Mouse (Mus musculus): ENCODE measurements around the gene Mrnip. TPM values are rescaled to one million over a fixed set of nuclear protein-coding genes. Genes with fewer than 3 reads are reported as not detected.

Mrnip gene
- total RNA-seq, 2 experiments from 2014 or later, result 5.0 to 5.4 TPM

DNA sequence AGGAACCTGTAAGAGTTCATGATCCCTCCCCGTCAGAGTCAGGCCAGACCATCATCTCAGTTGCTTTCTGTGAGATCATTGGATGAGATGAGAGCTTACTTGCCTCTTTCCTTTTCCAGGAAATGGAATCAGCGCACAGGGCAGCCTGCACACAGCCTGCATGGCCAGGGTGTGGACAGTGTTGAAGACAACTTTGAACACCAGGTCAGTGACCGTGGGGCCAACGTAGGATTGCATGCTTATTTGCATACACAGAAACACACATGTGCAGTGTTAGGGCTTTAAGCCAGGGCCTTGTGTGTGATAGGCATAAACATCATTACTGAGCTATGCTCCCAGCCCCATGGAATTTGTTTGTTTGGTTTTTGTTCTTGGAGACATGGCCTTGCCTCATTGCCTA is 23.3 kb downstream of the Mrnip start:
- DNase-seq, result no peak
- intact Hi-C loops (cut with DNase I; ENCODE audit: low total_unique reads), result no loop called here

DNA sequence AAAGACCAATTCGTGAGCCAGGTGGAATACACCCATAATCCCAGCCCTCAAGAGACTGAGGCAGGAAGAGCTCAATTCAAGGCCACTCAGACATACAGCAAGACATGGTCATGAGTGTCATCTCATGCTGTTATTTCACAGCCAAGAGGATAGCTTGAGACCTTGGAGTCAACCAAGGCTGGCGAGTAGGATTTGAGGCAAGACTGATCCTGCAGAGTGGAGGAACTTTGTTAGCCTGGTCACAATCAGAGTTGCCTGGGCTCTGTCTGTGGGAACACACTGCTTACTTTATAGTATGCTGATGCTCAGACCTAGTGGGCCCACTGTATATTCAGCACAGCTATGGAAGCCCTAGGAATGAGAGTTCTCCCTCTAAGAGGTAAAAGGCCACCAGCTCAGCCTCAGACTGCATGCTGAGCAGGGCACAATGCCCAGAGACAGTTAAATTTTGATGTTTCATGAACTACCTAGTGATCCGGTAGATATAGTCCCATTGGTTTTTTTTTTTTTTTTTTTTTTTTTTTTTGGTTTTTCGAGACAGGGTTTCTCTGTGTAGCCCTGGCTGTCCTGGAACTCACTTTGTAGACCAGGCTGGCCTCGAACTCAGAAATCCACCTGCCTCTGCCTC is 24.1 kb downstream of the Mrnip start:
- intact Hi-C loops (cut with DNase I; ENCODE audit: low total_unique reads), result no loop called here

DNA sequence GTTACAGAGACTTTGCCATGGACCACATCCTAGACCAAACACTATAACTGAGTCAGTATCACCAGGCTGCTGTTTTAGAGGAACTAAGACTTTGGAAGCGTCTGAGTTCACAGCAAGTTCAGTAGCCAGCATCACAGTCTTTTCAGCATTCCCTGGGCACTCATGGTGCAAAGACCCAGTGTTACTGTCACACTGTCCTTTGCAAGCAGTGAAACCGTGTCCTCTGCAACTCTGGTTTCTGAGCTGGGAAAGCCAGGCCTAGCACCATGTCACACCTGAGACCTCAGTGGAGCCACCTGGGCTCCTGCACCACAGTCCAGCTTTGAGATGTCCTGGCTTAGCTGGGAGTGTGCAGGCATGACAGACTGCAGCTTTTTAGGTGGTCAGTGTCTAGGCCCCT is 24.7 kb downstream of the Mrnip start:
- intact Hi-C loops (cut with DNase I; ENCODE audit: low total_unique reads), result no loop called here
- DNase-seq, result no peak

More for the DNA sequence above, 24.1 kb downstream of the Mrnip start:
- no peak for DNase-seq

DNA sequence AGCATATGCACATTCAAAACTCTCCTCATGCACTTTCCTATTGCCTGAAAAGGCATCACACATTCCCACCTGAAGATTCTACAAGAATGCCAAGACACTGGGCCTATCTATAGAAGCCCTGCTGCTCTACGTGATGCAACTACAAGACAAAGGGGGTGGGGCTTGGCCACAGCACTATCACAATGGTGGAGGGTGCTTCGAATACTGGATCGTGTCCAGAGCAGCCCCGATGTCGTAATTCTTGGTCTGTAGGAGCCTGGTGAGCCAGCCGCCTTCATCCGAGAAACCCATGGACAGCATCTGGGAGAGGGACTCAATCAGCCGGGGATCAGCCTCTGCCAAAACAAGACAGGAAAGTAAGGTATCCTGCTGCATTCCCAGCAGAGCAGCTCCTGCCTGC is 26.4 kb downstream of the Mrnip start:
- intact Hi-C loops (cut with DNase I; ENCODE audit: low total_unique reads), result no loop called here
- DNase-seq, result no peak

DNA sequence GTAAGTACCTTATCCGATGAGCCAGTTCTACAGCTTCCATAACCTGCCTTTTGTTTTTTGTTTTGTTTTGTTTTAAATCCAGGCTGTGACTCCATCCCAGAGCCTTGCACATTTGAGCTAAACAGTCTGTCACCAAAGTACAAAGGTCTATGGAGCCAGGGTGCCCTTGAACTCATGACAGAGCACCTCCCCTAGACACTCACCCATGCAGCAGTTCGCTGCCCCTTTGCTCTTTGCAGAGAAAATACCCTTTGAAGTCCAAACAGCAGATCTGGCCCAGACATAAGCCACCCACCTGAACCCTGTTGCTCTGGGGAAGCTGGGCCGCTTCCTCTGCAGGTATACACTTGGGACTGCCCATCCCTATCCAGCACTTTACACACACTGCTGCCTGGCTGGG is 27.3 kb downstream of the Mrnip start:
- intact Hi-C loops (cut with DNase I; ENCODE audit: low total_unique reads), result no loop called here
- no peak for DNase-seq

DNA sequence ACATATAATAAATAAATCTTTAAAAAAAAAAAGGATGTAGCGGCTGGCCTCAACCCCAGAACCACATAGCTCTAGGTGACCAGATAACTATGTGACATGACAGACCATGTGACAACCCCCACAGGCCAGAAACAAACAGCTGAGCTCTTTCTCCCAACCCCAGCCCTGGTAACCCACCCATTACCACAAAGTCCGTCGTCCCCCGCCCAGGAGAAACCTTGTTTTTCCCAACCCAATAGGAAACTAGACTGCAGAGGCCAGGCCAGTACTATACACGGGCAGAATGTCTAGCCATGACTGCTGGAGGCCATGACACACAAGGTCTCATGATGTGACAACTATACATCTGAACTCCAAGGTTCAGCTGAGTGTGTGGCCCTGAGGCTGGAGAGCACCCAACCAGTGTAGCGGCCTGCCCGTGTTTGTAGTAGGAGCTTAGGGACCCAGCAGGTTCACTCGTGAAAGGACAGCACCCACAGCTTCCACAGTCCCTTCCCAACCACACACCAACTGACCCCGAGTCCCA is 29.1 kb downstream of the Mrnip start:
- no peak for DNase-seq
- intact Hi-C loops (cut with DNase I; ENCODE audit: low total_unique reads), result no loop called here

DNA sequence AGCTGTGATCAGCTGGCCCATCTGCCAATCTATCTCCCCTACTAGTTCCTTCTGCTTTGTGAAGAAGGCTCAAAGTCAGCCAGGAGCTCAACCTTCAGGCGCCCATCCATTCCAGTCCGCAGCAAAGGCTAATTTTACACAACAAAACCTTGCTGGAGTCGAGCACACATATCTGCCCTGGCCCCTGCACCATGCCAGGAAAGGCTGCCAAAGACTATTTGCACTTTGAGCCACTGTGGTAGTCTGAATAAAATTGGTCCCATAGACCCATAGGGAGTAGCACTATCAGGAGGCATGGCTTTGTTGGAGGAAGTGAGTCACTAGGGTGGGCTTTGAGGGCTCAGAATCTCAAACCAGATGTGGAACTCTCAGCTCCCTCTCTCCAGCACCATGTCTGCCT is 31.2 kb downstream of the Mrnip start:
- DNase-seq, result no peak
- intact Hi-C loops (cut with DNase I; ENCODE audit: low total_unique reads), result no loop called here

DNA sequence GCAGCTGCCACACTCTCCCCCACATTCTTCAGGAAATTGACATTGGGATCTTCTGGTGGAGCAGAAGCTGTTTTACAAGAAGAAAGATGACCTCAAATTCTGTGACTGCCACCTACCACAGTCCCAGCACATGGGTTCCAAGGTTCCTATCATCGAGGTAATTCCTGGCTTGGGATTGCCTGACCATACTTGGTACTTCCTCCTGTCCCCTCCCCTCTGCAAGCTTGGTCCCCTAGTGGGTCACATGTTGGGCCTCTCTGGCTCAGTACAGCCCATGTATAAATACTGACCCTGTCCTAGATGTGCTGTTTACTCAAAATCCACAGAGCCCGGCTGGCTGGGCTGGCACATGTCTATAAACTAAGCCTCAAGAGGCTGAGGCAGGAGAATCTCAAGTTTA is 31.8 kb downstream of the Mrnip start:
- DNase-seq, result no peak
- intact Hi-C loops (cut with DNase I; ENCODE audit: low total_unique reads), result no loop called here

DNA sequence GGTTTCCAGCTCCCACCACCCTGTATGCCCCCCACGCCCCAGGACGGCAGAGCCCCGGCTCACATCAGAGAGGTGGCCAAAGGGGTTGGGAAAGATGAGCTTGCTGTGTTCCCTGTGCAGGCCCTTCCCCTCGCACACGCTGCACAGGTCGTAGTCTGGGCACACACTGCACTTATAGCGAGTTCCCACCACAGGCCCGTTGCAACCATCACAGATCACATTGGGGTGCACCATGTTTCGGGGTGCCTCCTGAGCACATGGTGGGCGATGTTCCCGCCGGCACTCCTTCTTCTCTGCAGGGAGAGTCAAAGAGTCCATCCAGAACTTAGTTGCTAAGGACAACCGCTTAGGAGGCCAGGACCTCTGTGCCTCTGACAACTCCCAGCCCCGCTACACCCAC is 33.1 kb downstream of the Mrnip start:
- intact Hi-C loops (cut with DNase I; ENCODE audit: low total_unique reads), result no loop called here
- DNase-seq, result no peak

DNA sequence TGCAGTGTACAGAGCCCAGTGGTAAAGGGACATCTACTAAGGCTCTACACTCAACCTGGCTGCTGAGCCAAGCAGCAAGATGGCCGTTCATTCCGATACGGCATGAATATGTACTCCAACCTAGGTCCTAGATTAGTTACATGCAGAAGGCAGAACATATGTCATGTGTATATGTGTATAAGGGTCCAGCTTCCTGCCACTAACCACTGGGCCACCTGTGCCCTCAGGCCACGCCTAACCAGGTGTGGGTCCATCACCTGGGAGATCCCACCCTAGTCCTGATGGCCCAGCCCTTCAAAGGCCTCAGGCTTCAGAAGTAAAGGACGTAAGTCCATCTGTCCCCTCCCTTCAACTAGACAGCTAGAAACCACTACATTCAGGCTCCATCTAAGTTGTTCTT is 33.8 kb downstream of the Mrnip start:
- no peak for DNase-seq
- intact Hi-C loops (cut with DNase I; ENCODE audit: low total_unique reads), result no loop called here

DNA sequence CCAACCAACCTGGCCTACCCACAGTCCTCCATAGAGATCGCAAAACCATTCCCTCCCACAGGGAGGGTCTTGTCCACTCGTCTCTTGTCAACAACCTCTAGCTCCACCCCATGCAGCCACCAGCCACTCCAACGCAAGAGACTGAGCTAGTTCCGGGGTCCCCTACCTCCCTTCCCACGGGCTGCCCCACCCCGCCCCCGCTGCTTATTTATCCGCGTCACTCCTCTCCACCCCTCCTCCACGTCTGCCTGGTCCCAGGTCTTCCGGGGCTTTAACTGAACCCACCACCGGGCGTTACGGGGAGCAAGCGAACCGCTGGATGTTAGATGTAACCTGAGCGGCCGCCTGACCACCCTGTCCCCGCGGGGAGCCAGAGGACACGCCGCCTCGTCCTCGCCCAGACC is 35.9 kb downstream of the Mrnip start:
- intact Hi-C loops (cut with DNase I; ENCODE audit: low total_unique reads), result no loop called here

DNA sequence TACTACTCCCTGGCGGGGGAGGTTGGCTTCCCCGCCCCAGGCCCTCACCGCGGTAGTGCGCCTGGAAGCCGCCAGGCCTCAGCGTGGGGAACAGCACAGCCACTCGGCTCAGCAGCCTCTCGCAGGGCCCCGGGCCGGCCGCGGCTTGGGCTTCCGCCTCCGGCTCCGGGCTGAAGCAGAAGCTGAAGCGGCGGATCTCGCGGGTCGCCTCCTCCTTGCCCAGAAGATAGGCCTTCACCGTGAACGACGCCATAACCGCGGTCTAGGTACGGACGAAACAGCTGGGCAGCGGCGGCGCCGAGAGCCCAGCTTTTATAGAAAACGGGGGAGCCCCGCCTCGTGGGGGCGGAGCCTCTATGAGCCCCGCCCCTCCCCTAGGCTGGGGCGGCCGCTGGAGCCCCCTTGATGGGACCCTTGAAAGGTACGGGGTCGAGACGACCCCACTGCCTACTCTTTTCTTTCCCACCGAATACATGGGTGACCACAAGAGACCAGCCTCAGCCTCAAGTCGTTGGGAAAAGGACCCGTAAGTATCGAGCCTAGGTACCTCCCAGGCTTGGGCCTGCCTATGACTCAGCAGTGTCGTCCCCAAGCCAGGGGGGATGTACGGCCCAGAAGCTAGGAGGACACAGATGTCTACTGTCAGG is 36.4 kb downstream of the Mrnip start, which contains the start of the genes Sqstm1 and Mgat4b:
Sqstm1 (minus strand) TSS at position 323 of the 647 bp plus-strand sequence.
Mgat4b (plus strand) TSS at position 386 of the 647 bp plus-strand sequence.
- DNase-seq, result peak; percentile 80
- intact Hi-C loops (cut with DNase I; ENCODE audit: low total_unique reads), result no loop called here

More for the DNA sequence above, 35.9 kb downstream of the Mrnip start:
- peak; percentile 95 for DNase-seq

DNA sequence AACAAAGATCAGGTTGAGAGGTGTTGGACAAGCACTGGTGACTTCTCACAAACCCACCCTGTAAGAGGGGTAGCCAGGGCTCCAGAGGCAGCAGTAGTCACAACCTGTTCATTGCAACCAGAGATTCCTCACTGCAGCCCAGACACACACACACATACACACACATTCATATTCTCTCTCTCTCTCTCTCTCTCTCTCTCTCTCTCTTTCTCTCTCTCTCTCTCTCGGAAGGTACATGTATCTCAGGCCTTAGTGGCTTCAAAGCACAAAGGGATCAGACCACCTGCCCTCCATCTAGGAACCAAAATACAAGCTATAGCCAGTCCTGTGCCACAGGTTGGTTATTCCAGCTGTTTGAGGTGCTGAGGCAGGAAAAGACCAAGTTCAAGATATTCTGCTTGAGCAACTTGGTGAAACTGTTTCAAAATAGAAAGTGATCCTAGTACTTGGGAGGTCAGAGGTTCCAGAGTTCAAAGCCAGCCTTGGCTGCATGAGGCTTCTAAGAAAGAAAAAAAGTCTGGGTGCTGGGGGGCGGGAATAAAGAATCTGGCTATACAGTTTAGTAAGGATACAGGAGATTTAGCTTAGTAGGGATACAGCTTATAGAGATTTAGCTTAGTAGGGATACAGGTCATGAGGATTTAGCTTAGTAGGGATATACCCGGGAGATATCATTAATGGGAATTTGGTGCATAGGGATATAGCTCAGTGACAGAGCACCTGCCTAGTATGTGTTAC is 37.2 kb downstream of the Mrnip start:
- intact Hi-C loops (cut with DNase I; ENCODE audit: low total_unique reads), result no loop called here
- no peak for DNase-seq

DNA sequence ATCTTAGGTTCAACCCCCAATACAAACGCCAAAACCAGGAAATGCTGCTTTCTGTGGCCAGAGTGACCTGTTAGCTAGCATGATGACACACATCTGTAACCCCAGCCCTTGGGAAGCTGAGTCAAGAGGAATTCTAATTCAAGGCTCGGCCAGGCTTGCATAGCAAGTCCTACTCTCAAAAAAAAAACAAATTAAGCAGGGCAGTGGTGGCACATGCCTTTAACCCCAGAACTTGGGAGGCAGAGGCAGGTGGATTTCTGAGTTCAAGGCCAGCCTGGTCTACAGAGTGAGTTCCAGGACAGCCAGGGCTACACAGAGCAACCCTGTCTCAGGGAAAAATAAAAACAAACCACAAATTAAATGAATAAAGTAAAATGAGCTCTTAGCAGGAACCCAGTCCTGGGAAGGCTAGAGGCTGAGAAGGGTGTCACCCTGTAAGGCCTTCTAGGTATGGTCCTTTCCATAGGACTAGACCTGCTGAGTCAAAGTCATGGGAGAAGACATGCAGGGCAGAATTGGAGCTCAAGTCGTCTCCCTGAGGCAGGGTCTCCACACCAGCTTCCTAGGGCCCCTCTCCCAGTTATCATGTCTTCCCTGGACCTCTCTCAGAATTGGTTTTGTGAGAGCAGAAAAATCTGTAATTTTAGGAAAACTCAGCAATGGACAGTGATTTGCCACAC is 38.0 kb downstream of the Mrnip start:
- intact Hi-C loops (cut with DNase I; ENCODE audit: low total_unique reads), result no loop called here
- no peak for DNase-seq

DNA sequence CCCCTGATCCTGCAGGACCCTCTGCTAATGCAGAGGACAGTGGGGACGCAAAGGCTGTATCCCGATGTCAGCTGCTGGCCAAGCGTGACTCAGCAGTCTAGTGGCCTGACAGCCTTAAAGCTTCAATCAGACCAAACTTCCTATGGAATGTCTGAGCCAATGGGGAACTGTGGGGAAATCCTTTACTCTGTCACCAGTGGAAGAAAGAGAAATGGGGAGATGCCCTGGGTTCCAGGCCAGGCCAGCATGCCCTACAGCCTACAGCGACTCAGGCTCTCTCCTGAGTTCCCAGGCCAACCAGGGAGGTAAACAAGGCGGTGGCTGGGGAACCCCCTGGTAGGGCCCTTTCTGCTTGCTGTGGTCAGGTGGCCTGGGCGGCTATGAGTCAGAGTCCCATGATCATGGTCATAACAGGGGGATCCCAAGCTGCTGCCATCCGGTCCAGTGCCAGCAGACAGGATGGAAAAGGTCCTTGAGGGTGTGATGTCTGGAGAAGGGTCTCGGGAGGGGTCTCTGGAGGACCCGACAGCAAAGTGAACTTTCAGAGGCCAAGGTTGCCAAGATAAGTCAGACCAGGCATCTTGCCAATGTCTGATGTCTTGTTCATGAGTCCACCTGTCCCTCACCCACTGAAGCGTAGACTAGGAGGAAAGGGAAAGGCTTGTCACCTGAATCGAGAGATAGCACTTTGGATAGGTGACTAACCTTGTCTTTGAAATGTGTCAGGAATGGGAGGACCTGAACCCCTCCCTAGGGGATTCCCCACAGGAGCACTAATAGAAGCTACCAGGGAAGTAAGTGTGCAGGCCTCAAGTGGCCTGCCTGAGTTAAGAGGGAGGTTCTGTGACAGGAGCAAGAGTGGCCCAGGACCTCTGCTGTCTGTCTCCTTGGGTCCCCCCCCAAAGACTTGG is 38.9 kb downstream of the Mrnip start:
- intact Hi-C loops (cut with DNase I; ENCODE audit: low total_unique reads), result no loop called here
- peak; percentile 80 for DNase-seq

DNA sequence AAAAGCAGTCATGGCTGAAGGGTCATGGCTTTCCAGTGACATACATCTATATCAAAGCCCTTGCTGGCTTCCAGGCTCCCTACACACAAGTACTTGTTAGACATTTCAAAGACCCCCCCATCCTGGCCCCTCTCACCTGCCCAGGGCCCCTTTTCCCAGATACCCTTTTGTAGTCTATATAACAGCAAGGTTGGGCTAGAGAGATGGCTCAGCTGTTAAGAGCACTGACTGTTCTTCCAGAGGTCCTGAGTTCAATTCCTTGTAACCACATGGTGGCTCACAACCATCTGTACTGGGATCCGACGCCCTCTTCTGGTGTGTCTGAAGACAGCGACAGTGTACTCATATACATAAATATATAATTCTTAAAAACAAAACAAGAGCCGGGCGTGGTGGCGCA is 40.4 kb downstream of the Mrnip start:
- DNase-seq, result no peak
- intact Hi-C loops (cut with DNase I; ENCODE audit: low total_unique reads), result loop anchor here (5.0 kb wide), 1 partner anchor 37 kb away; no protein-coding TSS in a partner anchor

DNA sequence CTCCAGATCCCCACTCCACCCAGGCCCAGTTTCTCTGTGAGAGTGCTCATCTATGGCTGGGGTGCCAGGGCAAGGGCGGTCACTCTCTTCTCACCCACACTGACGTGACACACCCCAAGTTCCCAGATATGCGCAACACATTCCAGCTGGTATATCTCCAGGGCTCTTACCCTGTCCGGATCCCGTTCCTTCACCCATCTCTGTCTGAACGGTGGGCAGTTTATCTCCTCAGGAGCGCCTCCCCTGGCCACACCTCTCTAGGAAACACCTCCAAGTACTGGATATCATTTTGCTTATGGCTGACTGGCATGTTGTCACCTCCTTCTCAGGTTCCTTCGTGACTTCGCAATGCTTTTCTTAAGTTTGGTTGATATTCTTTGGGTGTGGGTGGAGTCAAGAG is 41.4 kb downstream of the Mrnip start:
- intact Hi-C loops (cut with DNase I; ENCODE audit: low total_unique reads), result loop anchor here (5.0 kb wide), 1 partner anchor 38 kb away; no protein-coding TSS in a partner anchor
- DNase-seq, result no peak

DNA sequence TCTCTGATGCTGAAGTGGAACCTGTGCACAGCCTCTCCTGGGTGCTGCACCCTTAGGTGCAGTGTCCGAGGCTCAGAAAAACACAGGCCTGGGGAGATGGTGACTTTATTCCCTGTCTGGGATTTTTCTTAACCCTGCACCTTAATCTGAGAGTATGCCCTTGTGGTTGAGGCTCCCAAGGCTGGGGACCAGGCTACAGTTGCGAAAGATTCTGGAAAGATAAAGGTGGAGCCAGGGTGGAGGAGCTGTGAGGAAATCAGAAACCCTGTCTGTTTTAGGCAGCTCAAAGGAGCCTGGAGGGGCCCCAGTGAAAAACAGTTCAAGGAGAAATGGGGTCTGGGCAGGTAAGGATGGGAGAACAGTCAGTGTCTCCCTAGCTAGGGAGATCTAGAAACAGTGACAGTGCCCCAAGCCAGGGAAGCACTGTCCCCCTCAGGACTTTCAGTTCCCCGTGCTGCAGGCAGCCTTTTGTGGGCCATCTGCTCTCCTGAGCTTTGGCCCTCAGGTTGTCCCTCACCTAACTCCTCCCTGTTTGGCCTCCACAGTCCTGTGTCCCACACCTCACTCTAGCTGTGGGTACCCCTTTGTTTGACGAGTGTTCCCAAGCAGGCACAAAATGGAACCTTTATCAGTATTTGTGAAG is 42.6 kb downstream of the Mrnip start:
- intact Hi-C loops (cut with DNase I; ENCODE audit: low total_unique reads), result loop anchor here (5.0 kb wide), 1 partner anchor 40 kb away; no protein-coding TSS in a partner anchor
- no peak for DNase-seq

Measured in gastrocnemius, postnatal 14 days (tissue).